Mouse (Mus musculus) MEL (cell line): ENCODE data around the gene Gm28557. TPM values are rescaled to one million over a fixed set of nuclear protein-coding genes. Genes with fewer than 3 reads are reported as not detected.

Source experiments
- DNase-seq: peaks from one replicate; pipeline ENCODE4 v3.0.0; 2011; ENCODE audit warnings: low read depth, low spot score
- H3K27ac ChIP-seq: 2 replicates; pipeline ENCODE4 v1.5.1; 2012; ENCODE audit warnings: low read depth, mild to moderate bottlenecking, control low read depth, low read length, moderate library complexity; ENCODE audit not compliant: control insufficient read depth
- H3K27me3 ChIP-seq, 2 experiments: fragments of 150-350 bp in 1 of 2; sonication (generic) in 1 of 2; 2 replicates each; pipeline ENCODE4 v1.6.1; 2012; ENCODE audit warnings: low read length in 2 of 2, mild to moderate bottlenecking in 2 of 2, improper control_type of control experiment in 1 of 2, moderate library complexity in 1 of 2; ENCODE audit not compliant: insufficient read depth in 2 of 2, control insufficient read depth in 1 of 2
- H3K36me3 ChIP-seq, 2 experiments: 2 replicates each; pipeline ENCODE4 v1.6.1; 2012 to 2014; ENCODE audit warnings: low read length in 2 of 2, improper control_type of control experiment in 1 of 2, inconsistent platforms in 1 of 2, mild to moderate bottlenecking in 1 of 2; ENCODE audit not compliant: insufficient read depth in 2 of 2, control insufficient read depth in 1 of 2
- H3K4me1 ChIP-seq, 2 experiments: fragments of 150-350 bp in 1 of 2; sonication (generic) in 1 of 2; 2 replicates each; pipeline ENCODE4 v1.6.1; 2012; ENCODE audit warnings: low read length in 2 of 2, improper control_type of control experiment in 1 of 2, mild to moderate bottlenecking in 1 of 2; ENCODE audit not compliant: insufficient read depth in 2 of 2, control insufficient read depth in 1 of 2
- H3K4me3 ChIP-seq, 2 experiments: fragments of 150-350 bp in 1 of 2; sonication (generic) in 1 of 2; 2 replicates each; pipeline ENCODE4 v1.5.1; 2012; ENCODE audit warnings: low read depth in 2 of 2, low read length in 2 of 2, mild to moderate bottlenecking in 2 of 2, moderate library complexity in 2 of 2, control low read depth in 1 of 2, improper control_type of control experiment in 1 of 2; ENCODE audit not compliant: control insufficient read depth in 1 of 2, insufficient read depth in 1 of 2
- H3K79me2 ChIP-seq: 2 replicates; pipeline ENCODE4 v1.6.1; 2012; ENCODE audit warnings: mild to moderate bottlenecking, low read length, moderate library complexity; ENCODE audit not compliant: control insufficient read depth, poor library complexity, insufficient read depth
- H3K9ac ChIP-seq: 2 replicates; pipeline ENCODE4 v1.6.1; 2012; ENCODE audit warnings: low read depth, mild to moderate bottlenecking, control low read depth, low read length, moderate library complexity; ENCODE audit not compliant: control insufficient read depth, poor library complexity, severe bottlenecking
- H3K9me3 ChIP-seq: fragments of 150-350 bp; sonication (generic); replicated peaks from 2 replicates; pipeline ENCODE4 v1.6.1; 2012; ENCODE audit warnings: mild to moderate bottlenecking, low read length, improper control_type of control experiment, moderate library complexity; ENCODE audit not compliant: insufficient read depth
- CHD1 ChIP-seq: IDR thresholded peaks from 2 replicates; pipeline ENCODE4 v1.6.1; 2012; ENCODE audit warnings: low read depth, mild to moderate bottlenecking, inconsistent platforms, low read length, improper control_type of control experiment
- CTCF ChIP-seq, 3 experiments: IDR thresholded peaks in 2 of 3; conservative IDR thresholded peaks in 1 of 3; 2 replicates each; pipeline ENCODE4 v1.5.1; 2011 to 2012; ENCODE audit warnings: low read length in 3 of 3, low read depth in 2 of 3, mild to moderate bottlenecking in 2 of 3, improper control_type of control experiment in 1 of 3, inconsistent platforms in 1 of 3, mixed read lengths in 1 of 3, moderate library complexity in 1 of 3; ENCODE audit not compliant: control insufficient read depth in 1 of 3, insufficient read depth in 1 of 3, poor library complexity in 1 of 3, severe bottlenecking in 1 of 3
- E2F4 ChIP-seq: IDR thresholded peaks from 2 replicates; pipeline ENCODE4 v1.6.1; 2011; ENCODE audit warnings: low read depth, low read length, improper control_type of control experiment, borderline replicate concordance
- ELF1 ChIP-seq: IDR thresholded peaks from 2 replicates; pipeline ENCODE4 v1.6.1; 2014; ENCODE audit warnings: low read depth, mild to moderate bottlenecking, inconsistent platforms, low read length, improper control_type of control experiment, moderate library complexity
- ETS1 ChIP-seq: IDR thresholded peaks from 2 replicates; pipeline ENCODE4 v1.6.1; 2012; ENCODE audit warnings: low read depth, mild to moderate bottlenecking, inconsistent platforms, low read length, improper control_type of control experiment, moderate library complexity
- GABPA ChIP-seq: IDR thresholded peaks from 2 replicates; pipeline ENCODE4 v1.6.1; 2012; ENCODE audit warnings: low read depth, mild to moderate bottlenecking, inconsistent platforms, low read length, improper control_type of control experiment, moderate library complexity
- GATA1 ChIP-seq: IDR thresholded peaks from 2 replicates; pipeline ENCODE4 v1.6.1; 2011; ENCODE audit warnings: low read depth, low read length, improper control_type of control experiment
- HCFC1 ChIP-seq: IDR thresholded peaks from 2 replicates; pipeline ENCODE4 v1.6.1; 2012; ENCODE audit warnings: low read depth, mild to moderate bottlenecking, inconsistent platforms, low read length, improper control_type of control experiment, moderate library complexity
- JUND ChIP-seq: IDR thresholded peaks from 2 replicates; pipeline ENCODE4 v1.6.1; 2011; ENCODE audit warnings: low read depth, mild to moderate bottlenecking, improper control_type of control experiment, low read length
- KAT2A ChIP-seq: conservative IDR thresholded peaks from 2 replicates; pipeline ENCODE4 v1.6.1; 2012; ENCODE audit warnings: low read depth, low read length, improper control_type of control experiment, inconsistent platforms
- MAFK ChIP-seq: IDR thresholded peaks from 2 replicates; pipeline ENCODE4 v1.6.1; 2011; ENCODE audit warnings: low read depth, mild to moderate bottlenecking, low read length, improper control_type of control experiment, borderline replicate concordance
- MAZ ChIP-seq: IDR thresholded peaks from 2 replicates; pipeline ENCODE4 v1.6.1; 2012; ENCODE audit warnings: low read depth, mild to moderate bottlenecking, inconsistent platforms, low read length, improper control_type of control experiment
- MXI1 ChIP-seq: IDR thresholded peaks from 2 replicates; pipeline ENCODE4 v1.6.1; 2011; ENCODE audit warnings: mild to moderate bottlenecking, low read depth, low read length, improper control_type of control experiment
- MYB ChIP-seq: IDR thresholded peaks from 2 replicates; pipeline ENCODE4 v1.6.1; 2011; ENCODE audit warnings: mild to moderate bottlenecking, low read depth, low read length, improper control_type of control experiment
- MYC ChIP-seq: IDR thresholded peaks from 2 replicates; pipeline ENCODE4 v1.6.1; 2011; ENCODE audit warnings: low read depth, mild to moderate bottlenecking, low read length, improper control_type of control experiment, moderate library complexity
- NELFE ChIP-seq: IDR thresholded peaks from 2 replicates; pipeline ENCODE4 v1.6.1; 2011; ENCODE audit warnings: low read depth, low read length, improper control_type of control experiment
- NRF1 ChIP-seq: IDR thresholded peaks from 2 replicates; pipeline ENCODE4 v1.6.1; 2014; ENCODE audit warnings: low read depth, mild to moderate bottlenecking, inconsistent platforms, low read length, improper control_type of control experiment, moderate library complexity; ENCODE audit not compliant: poor library complexity, insufficient read depth, severe bottlenecking
- POLR2A ChIP-seq, 2 experiments: IDR thresholded peaks; 2 replicates each; pipeline ENCODE4 v1.6.1; 2011 to 2012; ENCODE audit warnings: low read length in 2 of 2, mild to moderate bottlenecking in 2 of 2, control low read depth in 1 of 2, improper control_type of control experiment in 1 of 2, low read depth in 1 of 2, moderate library complexity in 1 of 2; ENCODE audit not compliant: control insufficient read depth in 1 of 2, insufficient read depth in 1 of 2, poor library complexity in 1 of 2
- POLR2AphosphoS2 ChIP-seq: IDR thresholded peaks from 2 replicates; pipeline ENCODE4 v1.6.1; 2011; ENCODE audit warnings: low read length, improper control_type of control experiment
- RAD21 ChIP-seq: IDR thresholded peaks from 2 replicates; pipeline ENCODE4 v1.6.1; 2011; ENCODE audit warnings: mild to moderate bottlenecking, low read depth, low read length, improper control_type of control experiment
- RCOR1 ChIP-seq: IDR thresholded peaks from 2 replicates; pipeline ENCODE4 v1.6.1; 2012; ENCODE audit warnings: low read depth, mild to moderate bottlenecking, inconsistent platforms, low read length, improper control_type of control experiment
- SIN3A ChIP-seq: IDR thresholded peaks from 2 replicates; pipeline ENCODE4 v1.6.1; 2012; ENCODE audit warnings: low read length, improper control_type of control experiment, inconsistent platforms
- SMC3 ChIP-seq: IDR thresholded peaks from 2 replicates; pipeline ENCODE4 v1.6.1; 2011; ENCODE audit warnings: low read depth, low read length, improper control_type of control experiment
- TAL1 ChIP-seq: IDR thresholded peaks from 2 replicates; pipeline ENCODE4 v1.6.1; 2012; ENCODE audit warnings: mild to moderate bottlenecking, inconsistent platforms, low read length, moderate library complexity, mixed read lengths
- TBP ChIP-seq: IDR thresholded peaks from 2 replicates; pipeline ENCODE4 v1.8.0; 2011; ENCODE audit warnings: low read depth, low read length, improper control_type of control experiment
- TCF12 ChIP-seq: IDR thresholded peaks from 2 replicates; pipeline ENCODE4 v1.6.1; 2014; ENCODE audit warnings: low read depth, mild to moderate bottlenecking, inconsistent platforms, low read length, improper control_type of control experiment, moderate library complexity
- UBTF ChIP-seq: IDR thresholded peaks from 2 replicates; pipeline ENCODE4 v1.6.1; 2012; ENCODE audit warnings: low read depth, mild to moderate bottlenecking, inconsistent platforms, low read length, improper control_type of control experiment, moderate library complexity, borderline replicate concordance; ENCODE audit not compliant: insufficient read depth
- USF1 ChIP-seq: IDR thresholded peaks from 2 replicates; pipeline ENCODE4 v1.6.1; 2014; ENCODE audit warnings: low read depth, mild to moderate bottlenecking, inconsistent platforms, low read length, improper control_type of control experiment, moderate library complexity
- ZKSCAN1 ChIP-seq: IDR thresholded peaks from 2 replicates; pipeline ENCODE4 v1.6.1; 2012; ENCODE audit warnings: low read depth, mild to moderate bottlenecking, inconsistent platforms, low read length, improper control_type of control experiment, moderate library complexity
- ZMIZ1 ChIP-seq: IDR thresholded peaks from 2 replicates; pipeline ENCODE4 v1.6.1; 2012; ENCODE audit warnings: low read depth, mild to moderate bottlenecking, inconsistent platforms, low read length, improper control_type of control experiment, moderate library complexity
- polyA plus RNA-seq, 2 experiments: library from polyadenylated mRNA; stranded (reverse) in 1 of 2; unstranded in 1 of 2; fragments of >175 nt in 1 of 2; fragments of >200 nt in 1 of 2; gene quantifications; 2 replicates each; pipeline versions ENCODE4 v1.2.1 to v1.2.4; 2012; ENCODE audit warnings: low replicate concordance in 2 of 2, low read depth in 1 of 2; ENCODE audit not compliant: insufficient read length in 2 of 2, insufficient read depth in 1 of 2, missing spikeins in 1 of 2
- total RNA-seq: library from RNA; depleted of rRNA; stranded (reverse); fragments of 300-350 nt; gene quantifications from 2 replicates; pipeline ENCODE4 v1.2.3, GENCODE M21; 2012; rRNA removed

Gene Gm28557
- total RNA-seq (2.2 and 2.9 TPM in 2 replicates), polyA plus RNA-seq (1 to 10 TPM in 1 of 2 experiments, not detected in 1; 2.1 TPM)

GRCm38 (mm10) chr13:67108194-67108820 lies at the start of gene Gm28557:
TSS of gene Gm28557 (minus strand) at chr13:67108604.
- H3K4me3 ChIP-seq: peak within 1 kb of the TSS; percentile 80
- no peaks in the 10 kb centered on the region for H3K27me3 ChIP-seq
- H3K9me3 ChIP-seq: no peaks in the 10 kb centered on the region
- peaks cover 0 to 10% of the 10 kb centered on the region in 2 experiments; a peak in 2 of 4 replicates for H3K36me3 ChIP-seq
- TF ChIP-seq TAL1 (no peak), MAFK (peak; percentile 91), ELF1 (peak; percentile 72; the same call in 1 of the 2 replicates), POLR2AphosphoS2 (peak; percentile 91), USF1 (no peak), KAT2A (peak; percentile 76), GABPA (no peak), SMC3 (peak; percentile 49), HCFC1 (peak; percentile 99), MAZ (no peak; the same call in 1 of the 2 replicates), RAD21 (peak; percentile 65), MXI1 (peak; percentile 60; the same call in 1 of the 2 replicates), ZKSCAN1 (no peak), NRF1 (peak; percentile 85), MYB (no peak), NELFE (peak; percentile 92), RCOR1 (no peak), CTCF (IDR thresholded peaks at IDR 0.05 in 2 of 3, conservative IDR thresholded peaks at IDR 0.05 in 1 of 3; ENCODE audit: control insufficient read depth in 1 of 3, insufficient read depth in 1 of 3, low read depth in 2 of 3, low read length in 3 of 3, poor library complexity in 1 of 3, severe bottlenecking in 1 of 3) (peak; percentile 52 to 89 (median 73)), TCF12 (peak; percentile 62), SIN3A (peak; percentile 94; the same call in 1 of the 2 replicates), MYC (peak; percentile 90), ZMIZ1 (peak; percentile 88), JUND (no peak), TBP (peak; percentile 82; the same call in 1 of the 2 replicates), E2F4 (no peak; the same call in 1 of the 2 replicates), ETS1 (peak; percentile 52; the same call in 1 of the 2 replicates), POLR2A (IDR thresholded peaks at IDR 0.05; ENCODE audit: control insufficient read depth in 1 of 2, insufficient read depth in 1 of 2, low read depth in 1 of 2, low read length in 2 of 2, poor library complexity in 1 of 2) (peak; percentile 65 to 96; a peak in 3 of 4 replicates), GATA1 (peak; percentile 22; the same call in 1 of the 2 replicates), CHD1 (no peak), UBTF (no peak)
- H3K4me1 ChIP-seq: peaks cover 0 to 6% of the 10 kb centered on the region in 2 experiments; a peak in 1 of 4 replicates
- H3K27ac ChIP-seq: peak within 1 kb of the TSS; percentile 85
- peaks cover 7% of the 10 kb centered on the region for H3K79me2 ChIP-seq
- peak within 1 kb of the TSS; percentile 79 for H3K9ac ChIP-seq
- DNase-seq: peak; percentile 98
